Mouse (Mus musculus) olfactory bulb, adult 2 months (tissue): ENCODE data around the gene Atxn3.

ENCODE experiments used
- CTCF ChIP-seq: fragments of 200-500 bp; IDR thresholded peaks from 2 replicates; pipeline ENCODE4 v1.5.1; 2012; ENCODE audit warnings: low read depth, mild to moderate bottlenecking, low read length, moderate library complexity; ENCODE audit not compliant: insufficient read depth
- POLR2A ChIP-seq: fragments of 200-500 bp; IDR thresholded peaks from 2 replicates; pipeline ENCODE4 v1.6.1; 2012; ENCODE audit warnings: mild to moderate bottlenecking, low read depth, low read length, moderate library complexity; ENCODE audit not compliant: insufficient read depth

DNA sequence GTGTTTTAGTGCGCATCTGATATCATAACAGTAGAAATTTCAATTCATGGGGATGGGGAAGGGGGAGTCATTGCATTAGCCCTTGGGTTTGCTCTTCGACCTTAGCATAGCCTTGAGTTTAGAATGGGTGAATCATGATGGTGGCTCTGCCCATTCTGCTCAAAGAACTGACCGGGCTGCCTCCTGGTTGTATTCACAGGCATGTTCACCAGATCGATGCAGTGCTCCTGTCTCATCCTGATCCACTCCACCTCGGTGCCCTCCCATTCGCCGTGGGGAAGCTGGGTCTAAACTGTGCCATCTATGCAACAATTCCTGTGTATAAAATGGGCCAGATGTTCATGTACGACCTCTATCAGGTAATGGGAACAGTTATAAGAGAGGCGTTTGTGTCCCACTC is 24.9 kb upstream of the Atxn3 start:
- TF ChIP-seq CTCF (no peak), POLR2A (no peak)
